Mouse (Mus musculus) neural tube, embryonic 11.5 days (tissue): ENCODE results near the gene Ska3. TPM values are rescaled to one million over a fixed set of nuclear protein-coding genes. Genes with fewer than 3 reads are reported as not detected.

Experiments used
- ATAC-seq: fragments of 200-750 bp; cut with Nextera tagmentation; 2 replicates; pipeline ENCODE4 v1.8.0; 2017; ENCODE audit warnings: moderate number of reproducible peaks, mild to moderate bottlenecking, moderate TSS enrichment, moderate library complexity; ENCODE audit not compliant: insufficient read depth, low FRiP score, low TSS enrichment
- DNase-seq: peaks from one replicate; pipeline ENCODE4 v3.0.0-alpha.2; 2015; ENCODE audit warnings: low spot score
- H3K27ac ChIP-seq: fragments of 300-500 bp; sonication (generic); 2 replicates; pipeline ENCODE4 v1.5.1; 2014; ENCODE audit warnings: low read depth, mild to moderate bottlenecking, low read length
- H3K27me3 ChIP-seq: fragments of 300-500 bp; sonication (generic); 2 replicates; pipeline ENCODE4 v1.6.1; 2014; ENCODE audit warnings: mild to moderate bottlenecking, low read length, mixed read lengths; ENCODE audit not compliant: control insufficient read depth, insufficient read depth
- H3K36me3 ChIP-seq: fragments of 300-500 bp; sonication (generic); 2 replicates; pipeline ENCODE4 v1.6.1; 2014; ENCODE audit warnings: mild to moderate bottlenecking, low read length, moderate library complexity, mixed read lengths; ENCODE audit not compliant: control insufficient read depth, insufficient read depth
- H3K4me1 ChIP-seq: fragments of 300-500 bp; sonication (generic); 2 replicates; pipeline ENCODE4 v1.6.1; 2014; ENCODE audit warnings: low read length, mixed read lengths; ENCODE audit not compliant: control insufficient read depth, insufficient read depth
- H3K4me2 ChIP-seq: fragments of 300-500 bp; sonication (generic); 2 replicates; pipeline ENCODE4 v1.6.1; 2014; ENCODE audit warnings: low read depth, mild to moderate bottlenecking, moderate library complexity
- H3K4me3 ChIP-seq: fragments of 300-500 bp; sonication (generic); 2 replicates; pipeline ENCODE4 v1.5.1; 2014; ENCODE audit warnings: low read depth, low read length
- H3K9ac ChIP-seq: fragments of 300-500 bp; sonication (generic); 2 replicates; pipeline ENCODE4 v1.6.1; 2014; ENCODE audit warnings: mild to moderate bottlenecking, low read length
- H3K9me3 ChIP-seq: fragments of 300-500 bp; sonication (generic); 2 replicates; pipeline ENCODE4 v1.6.1; 2016; ENCODE audit warnings: low read length; ENCODE audit not compliant: control insufficient read depth
- WGBS: fragments of 180-500 bp; shearing (Covaris S2); extraction: QIAGEN DNeasy Blood & Tissue Kit; methylation state at CpG from one replicate; pipeline ENCODE4 v1.1.7; 2014; 5-methylcytosine and 5-hydroxymethylcytosine counted together
- microRNA-seq: library from miRNA; unstranded; fragments of <30 nt; microRNA quantifications from one replicate; pipeline ENCODE4, GENCODE M21; 2016
- polyA plus RNA-seq: library from polyadenylated mRNA; unstranded; fragments of >200 nt; fragmentation: Nextera tagmentation; extraction: Ambion mirVana; gene quantifications from 2 replicates; pipeline ENCODE4 v1.2.1, GENCODE M21; 2014

The Ska3 gene
- polyA plus RNA-seq, 1 experiment from 2014 or later = 36.0 TPM

DNA sequence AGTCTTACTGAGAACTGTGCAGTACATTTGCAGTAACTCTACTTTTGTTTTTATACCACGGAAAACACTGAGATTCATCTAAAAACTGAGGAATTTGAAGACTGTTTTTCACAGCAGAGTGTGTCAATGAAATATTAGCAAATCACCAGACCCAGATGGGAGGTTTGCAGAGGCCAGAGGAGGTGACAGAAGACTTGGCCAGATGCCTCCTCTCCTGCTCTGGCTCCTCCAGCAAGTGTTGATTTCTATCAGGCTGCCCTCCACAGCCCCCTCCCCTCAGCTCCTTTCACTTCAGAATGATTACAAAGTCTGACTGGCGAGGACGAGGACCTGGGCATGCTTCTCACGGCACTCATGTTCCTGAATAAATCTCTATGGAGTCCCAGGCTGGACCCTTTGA lies 38.6 kb downstream of the Ska3 start:
- WGBS = 70% methylated on average over 4 of the region's 4 CpGs

DNA sequence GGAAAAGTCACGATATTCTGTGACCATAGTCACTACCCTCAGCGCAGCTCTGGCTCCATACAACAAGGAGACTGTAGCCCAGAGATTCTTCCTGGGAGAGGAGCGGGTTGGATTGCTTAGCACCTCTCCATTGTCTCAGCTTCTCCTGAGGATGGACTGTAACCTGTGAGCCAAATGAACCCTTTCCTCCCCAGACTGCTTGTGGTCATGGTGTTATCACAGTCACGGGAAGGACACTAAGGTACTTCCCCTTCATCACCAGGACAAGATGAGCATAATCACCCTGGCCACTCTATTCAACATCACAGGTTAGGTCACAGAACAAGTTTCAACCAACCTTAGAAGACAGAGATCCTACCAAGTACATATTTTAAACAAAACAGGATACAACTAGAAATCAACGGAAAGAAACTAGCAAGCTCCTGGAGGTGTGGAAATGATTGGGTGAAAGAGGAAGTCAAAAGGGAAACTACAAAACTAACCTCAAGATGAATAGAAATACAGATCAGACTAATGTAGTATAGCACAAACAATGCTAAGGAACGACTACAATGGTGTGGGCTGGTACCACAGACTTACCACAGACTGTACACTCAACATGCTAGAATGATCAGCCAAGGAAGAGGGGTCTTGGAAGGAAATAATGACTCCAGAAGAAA lies 53.7 kb downstream of the Ska3 start:
- no peaks in the 10 kb centered on the region for H3K27me3 ChIP-seq
- H3K27ac ChIP-seq = no peak overlapping the region
- no peak overlapping the region for H3K4me3 ChIP-seq
- no peaks in the 10 kb centered on the region for H3K9me3 ChIP-seq
- no peak overlapping the region for H3K4me2 ChIP-seq
- DNase-seq (no peak), ATAC-seq (no peak)
- WGBS = 80% methylated on average over 6 of the region's 6 CpGs
- H3K4me1 ChIP-seq = no peaks in the 10 kb centered on the region
- H3K9ac ChIP-seq = no peak overlapping the region
- H3K36me3 ChIP-seq = no peaks in the 10 kb centered on the region

More for the DNA sequence above, 38.6 kb downstream of the Ska3 start:
- ATAC-seq = no peak
- Histone ChIP-seq H3K9ac (no peak overlapping the region), H3K27ac (no peak overlapping the region), H3K36me3 (no peaks in the 10 kb centered on the region), H3K4me1 (no peaks in the 10 kb centered on the region), H3K4me2 (no peak overlapping the region), H3K9me3 (no peaks in the 10 kb centered on the region), H3K27me3 (no peaks in the 10 kb centered on the region), H3K4me3 (no peak overlapping the region)
- no peak for DNase-seq

DNA sequence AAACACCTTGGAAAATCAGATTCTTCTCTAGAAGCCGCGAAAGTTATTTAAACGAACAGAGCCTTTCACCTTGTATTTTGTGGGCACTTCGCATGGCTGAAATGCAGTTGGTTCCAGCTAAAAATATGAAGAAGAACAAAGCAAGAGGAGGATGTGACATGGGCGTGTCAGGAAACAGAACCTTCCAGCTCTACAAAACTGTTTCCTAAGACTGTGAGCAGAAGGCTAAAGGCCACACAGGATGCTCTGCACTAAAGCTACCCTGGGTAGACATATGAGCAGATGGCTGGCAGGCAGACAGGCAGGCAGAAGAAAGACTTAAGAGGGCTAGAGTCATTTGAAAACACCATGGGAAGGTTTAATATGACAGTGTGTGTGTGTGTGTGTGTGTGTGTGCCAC lies 56.9 kb downstream of the Ska3 start:
- H3K27me3 ChIP-seq = no peaks in the 10 kb centered on the region
- ATAC-seq = no peak
- H3K4me3 ChIP-seq = no peak overlapping the region
- no peaks in the 10 kb centered on the region for H3K36me3 ChIP-seq
- H3K9ac ChIP-seq = no peak overlapping the region
- H3K4me1 ChIP-seq = no peaks in the 10 kb centered on the region
- H3K27ac ChIP-seq = no peak overlapping the region
- 96% methylated on average over 5 of the region's 5 CpGs for WGBS
- DNase-seq = no peak
- no peak overlapping the region for H3K4me2 ChIP-seq
- H3K9me3 ChIP-seq = no peaks in the 10 kb centered on the region

DNA sequence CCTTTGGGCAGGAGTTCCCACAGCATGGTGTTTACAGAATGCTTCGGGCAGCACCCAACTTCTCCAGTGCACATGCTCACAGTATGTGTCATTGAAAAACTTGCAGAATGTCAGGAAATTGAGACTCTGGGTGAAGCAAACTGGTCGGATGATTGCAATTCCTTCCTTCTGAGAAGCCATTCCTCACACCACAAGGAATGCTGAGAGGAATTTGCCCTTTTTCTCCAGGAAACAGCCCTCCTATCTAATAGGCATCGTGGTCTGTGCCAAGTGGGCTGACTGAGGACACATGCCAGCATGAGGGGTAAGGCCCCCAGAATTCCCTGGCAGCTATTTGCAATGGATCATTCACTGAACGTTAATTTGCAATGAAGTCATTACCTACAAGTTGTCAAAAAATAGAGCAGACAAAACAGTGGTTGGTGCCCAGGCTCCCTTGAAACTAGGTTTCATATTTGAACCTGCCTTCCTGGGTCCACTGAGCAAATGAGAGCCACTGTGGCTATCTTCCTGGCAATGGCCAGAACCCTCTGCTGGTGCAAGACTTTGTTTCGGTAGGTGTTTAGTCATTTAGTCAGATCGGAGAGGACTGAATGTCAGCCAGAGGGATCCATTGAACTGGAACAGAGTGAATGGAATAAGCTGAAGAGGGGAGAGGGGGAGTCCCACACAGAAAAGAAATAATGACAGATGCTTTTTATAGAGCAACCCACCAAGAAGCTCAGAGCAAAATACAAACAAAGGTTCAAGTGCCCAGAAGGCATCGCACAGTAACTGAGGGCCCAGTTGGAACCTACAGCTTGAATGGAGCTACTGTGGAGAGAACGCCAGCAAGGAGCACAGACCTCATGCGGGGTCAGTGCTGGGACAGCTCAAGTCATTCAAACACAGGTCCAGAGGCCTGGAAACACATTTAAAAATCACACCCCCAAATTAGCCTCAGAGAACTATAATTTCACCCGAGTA lies 65.3 kb downstream of the Ska3 start:
- no peak for ATAC-seq
- Histone ChIP-seq H3K27ac (no peak overlapping the region), H3K4me2 (no peak overlapping the region), H3K27me3 (no peaks in the 10 kb centered on the region), H3K4me1 (no peaks in the 10 kb centered on the region), H3K4me3 (no peak overlapping the region), H3K9ac (no peak overlapping the region), H3K36me3 (no peaks in the 10 kb centered on the region), H3K9me3 (no peaks in the 10 kb centered on the region)
- DNase-seq = no peak
- WGBS = 61% methylated on average over 10 of the region's 10 CpGs

DNA sequence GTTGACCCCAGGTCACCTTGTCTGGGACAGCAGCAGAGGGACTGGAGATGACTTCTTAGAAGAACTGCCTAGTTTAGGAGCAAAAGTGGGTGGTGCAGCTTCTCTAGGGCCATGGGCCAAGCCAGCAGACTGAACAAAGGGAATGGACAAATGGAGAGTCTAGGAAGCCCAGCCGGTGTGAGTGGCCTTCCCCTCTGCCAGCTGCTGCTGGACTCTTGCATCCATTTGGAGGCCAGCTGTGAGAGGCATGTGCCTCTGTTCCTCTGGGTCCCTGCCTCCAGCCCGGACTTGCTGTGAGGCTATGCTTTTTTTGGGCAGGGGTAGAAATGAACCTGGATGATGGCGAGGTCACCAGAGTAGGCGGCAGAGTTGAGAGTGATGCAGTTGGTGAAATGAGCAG lies 67.7 kb downstream of the Ska3 start, which contains the start of gene Lats2:
Gene Lats2 (minus strand): TSS at position 152 of the 400 bp plus-strand sequence.
- WGBS = 72% methylated on average over 4 of the region's 4 CpGs
- no peaks in the 10 kb centered on the region for H3K9me3 ChIP-seq
- H3K36me3 ChIP-seq = no peaks in the 10 kb centered on the region
- no peak for DNase-seq
- no peaks in the 10 kb centered on the region for H3K4me1 ChIP-seq
- H3K4me2 ChIP-seq = no peak within 1 kb of the TSS
- H3K4me3 ChIP-seq = no peak within 1 kb of the TSS
- H3K27ac ChIP-seq = no peak within 1 kb of the TSS
- H3K27me3 ChIP-seq = no peaks in the 10 kb centered on the region
- H3K9ac ChIP-seq = no peak within 1 kb of the TSS
- ATAC-seq = no peak

Small RNAs within 50 kb of the gene (microRNA-seq; reads per million reads assigned to microRNA genes)
- not detected for gene Mir3077

Other genes with a start within 250 kb of the Ska3 start
- gene Xpo4, start 160.8 kb downstream of the Ska3 start, polyA plus RNA-seq = 34.5 and 35.1 TPM in 2 replicates
- gene Gm49361, start 80.1 kb downstream of the Ska3 start, polyA plus RNA-seq = not detected in 2 replicates
- 17.5 and 18.0 TPM in 2 replicates for gene Lats2, start 67.8 kb downstream of the Ska3 start, polyA plus RNA-seq
- gene Sap18, start 28.0 kb downstream of the Ska3 start, polyA plus RNA-seq = 24.1 and 35.0 TPM in 2 replicates
- gene Mrpl57, start within 50 bp of the Ska3 start, polyA plus RNA-seq = 134 and 140 TPM in 2 replicates
- gene Zdhhc20, start 64.1 kb upstream of the Ska3 start, polyA plus RNA-seq = 50.7 and 58.0 TPM in 2 replicates
- gene Micu2, start 173.1 kb upstream of the Ska3 start, polyA plus RNA-seq = 54.4 and 59.9 TPM in 2 replicates
- gene Fgf9, start 244.4 kb upstream of the Ska3 start, polyA plus RNA-seq = 6.5 and 7.3 TPM in 2 replicates